Mouse (Mus musculus): Measurements from ENCODE around the gene Sertad1.

DNA sequence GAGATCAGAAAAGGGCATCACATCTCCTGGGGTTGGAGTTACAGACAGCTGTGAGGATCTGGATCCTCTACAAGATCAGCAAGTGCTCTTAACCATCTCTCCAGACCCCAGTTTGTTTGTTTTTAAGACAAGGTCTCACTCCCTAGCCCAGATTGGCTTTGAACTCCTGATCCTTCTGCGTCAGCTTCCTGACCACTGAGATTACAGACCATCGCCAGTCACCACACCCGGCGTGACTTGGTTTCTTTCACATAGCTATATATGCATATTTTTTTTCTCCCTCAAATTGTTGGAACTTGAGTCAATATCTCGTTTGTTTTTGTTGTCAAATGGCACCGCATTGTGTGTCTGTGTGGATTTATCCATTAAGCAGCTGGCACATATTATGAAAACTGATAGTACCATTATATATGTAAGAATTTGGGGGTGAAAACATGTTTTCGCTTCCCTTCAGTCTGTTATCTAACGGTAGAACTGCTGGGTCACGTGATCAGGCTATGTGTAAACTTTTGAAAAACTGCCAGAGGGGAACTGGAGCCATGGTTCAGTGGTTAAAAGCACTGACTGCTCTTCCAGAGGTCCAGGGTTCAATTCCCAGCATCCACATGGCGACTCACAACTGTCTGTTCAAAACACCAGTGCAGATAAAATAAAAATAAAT, 32.1 kb upstream of the Sertad1 start:
- TF ChIP-seq POLR2A (IDR thresholded peaks at IDR 0.05; ENCODE audit: insufficient read length, low read depth) (no peak), SRF (IDR thresholded peaks at IDR 0.05; ENCODE audit: control insufficient read depth, insufficient read length, low read depth) (no peak), POLR2AphosphoS2 (IDR thresholded peaks at IDR 0.05; ENCODE audit: insufficient read length, low read depth) (no peak)

Data from myocyte (in vitro differentiated cells).